Mouse (Mus musculus) myocyte (in vitro differentiated cells): ENCODE results near the gene Gm42791.

ENCODE experiments used
- CEBPB ChIP-seq: IDR thresholded peaks from 2 replicates; pipeline ENCODE4 v1.6.1; 2011; ENCODE audit warnings: mild to moderate bottlenecking, moderate library complexity; ENCODE audit not compliant: poor library complexity, insufficient read depth, severe bottlenecking
- E2F4 ChIP-seq: IDR thresholded peaks from one replicate; pipeline ENCODE4 v1.6.1; 2011; ENCODE audit warnings: mild to moderate bottlenecking, control low read depth, moderate library complexity; ENCODE audit not compliant: insufficient read depth
- MAX ChIP-seq: IDR thresholded peaks from one replicate; pipeline ENCODE4 v1.6.1; 2011; ENCODE audit warnings: low read depth, mild to moderate bottlenecking, control low read depth
- MYOD1 ChIP-seq, 3 experiments: IDR thresholded peaks; one replicate each; pipeline ENCODE4 v1.6.1; 2011; ENCODE audit warnings: control low read depth in 2 of 3, low read depth in 2 of 3, mild to moderate bottlenecking in 2 of 3, moderate library complexity in 1 of 3; ENCODE audit not compliant: insufficient read length in 2 of 3, control insufficient read depth in 1 of 3
- MYOG ChIP-seq, 3 experiments: IDR thresholded peaks; one replicate each; pipeline ENCODE4 v1.6.1; 2011; ENCODE audit warnings: control low read depth in 2 of 3, low read depth in 2 of 3, mild to moderate bottlenecking in 2 of 3; ENCODE audit not compliant: insufficient read length in 2 of 3, control insufficient read depth in 1 of 3, insufficient read depth in 1 of 3
- POLR2A ChIP-seq: IDR thresholded peaks from one replicate; pipeline ENCODE4 v1.6.1; 2011; ENCODE audit warnings: low read depth, mild to moderate bottlenecking, control low read depth, moderate library complexity; ENCODE audit not compliant: insufficient read length
- POLR2AphosphoS2 ChIP-seq: IDR thresholded peaks from one replicate; pipeline ENCODE4 v1.6.1; 2011; ENCODE audit warnings: low read depth, control low read depth; ENCODE audit not compliant: insufficient read length
- REST ChIP-seq: IDR thresholded peaks from one replicate; pipeline ENCODE4 v1.6.1; 2011; ENCODE audit warnings: mild to moderate bottlenecking, control low read depth, moderate library complexity; ENCODE audit not compliant: insufficient read depth, insufficient read length
- SRF ChIP-seq: IDR thresholded peaks from one replicate; pipeline ENCODE4 v1.6.1; 2011; ENCODE audit warnings: low read depth; ENCODE audit not compliant: control insufficient read depth, insufficient read length
- TCF12 ChIP-seq: IDR thresholded peaks from one replicate; pipeline ENCODE4 v1.6.1; 2011; ENCODE audit warnings: mild to moderate bottlenecking, control low read depth; ENCODE audit not compliant: poor library complexity, insufficient read depth, severe bottlenecking
- TCF3 ChIP-seq: IDR thresholded peaks from one replicate; pipeline ENCODE4 v1.6.1; 2011; ENCODE audit warnings: low read depth, control low read depth; ENCODE audit not compliant: insufficient read length
- USF1 ChIP-seq: IDR thresholded peaks from one replicate; pipeline ENCODE4 v1.6.1; 2011; ENCODE audit warnings: low read depth, mild to moderate bottlenecking, control low read depth, moderate library complexity

DNA sequence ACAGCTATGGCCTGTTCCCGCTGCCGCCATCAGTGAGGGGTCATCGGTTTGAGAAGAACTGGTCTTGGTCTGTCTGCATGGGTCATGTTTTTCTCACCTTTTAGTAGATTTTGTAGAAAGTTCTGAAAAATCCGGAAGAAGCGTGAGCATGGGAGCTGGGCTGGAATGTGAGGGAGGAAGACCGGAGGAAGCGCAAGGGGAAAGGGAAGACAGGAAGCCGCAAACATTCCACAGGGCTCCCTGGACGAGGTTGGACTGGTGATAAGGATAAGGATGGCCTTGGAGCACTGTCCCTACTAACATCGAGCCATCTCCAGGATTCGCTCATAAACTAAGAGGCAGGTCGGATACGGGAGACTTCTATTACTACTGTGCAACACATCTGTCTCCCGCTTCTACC, 3.6 kb upstream of the Gm42791 start:
- TF ChIP-seq E2F4 = no peak
- TF ChIP-seq POLR2A = no peak
- TF ChIP-seq CEBPB = no peak
- no peak for TF ChIP-seq POLR2AphosphoS2
- no peak for TF ChIP-seq MAX
- TF ChIP-seq SRF = no peak
- no peak for TF ChIP-seq USF1
- TF ChIP-seq TCF12 = no peak
- TF ChIP-seq MYOG (IDR thresholded peaks at IDR 0.05; ENCODE audit: control insufficient read depth in 1 of 3, insufficient read depth in 1 of 3, insufficient read length in 2 of 3, low read depth in 2 of 3) = no peak
- no peak for TF ChIP-seq MYOD1 (IDR thresholded peaks at IDR 0.05; ENCODE audit: control insufficient read depth in 1 of 3, insufficient read length in 2 of 3, low read depth in 2 of 3)
- TF ChIP-seq TCF3 = no peak
- TF ChIP-seq REST = no peak
